Mouse (Mus musculus): ENCODE measurements at regions not wholly inside any gene's neighbourhood (a gene's known extent, or its start where the extent isn't known, plus 50 kb on each side); places are given as distances from the start of the nearest gene placed in this dataset.
A peak's percentile ranks its signal among the peaks of the same experiment; 100 is the strongest.
"Not testable (repeated sequence)": the region's sequence is repeated elsewhere in the genome, so short reads cannot be mapped to it uniquely, and the experiment has no call there.

DNA sequence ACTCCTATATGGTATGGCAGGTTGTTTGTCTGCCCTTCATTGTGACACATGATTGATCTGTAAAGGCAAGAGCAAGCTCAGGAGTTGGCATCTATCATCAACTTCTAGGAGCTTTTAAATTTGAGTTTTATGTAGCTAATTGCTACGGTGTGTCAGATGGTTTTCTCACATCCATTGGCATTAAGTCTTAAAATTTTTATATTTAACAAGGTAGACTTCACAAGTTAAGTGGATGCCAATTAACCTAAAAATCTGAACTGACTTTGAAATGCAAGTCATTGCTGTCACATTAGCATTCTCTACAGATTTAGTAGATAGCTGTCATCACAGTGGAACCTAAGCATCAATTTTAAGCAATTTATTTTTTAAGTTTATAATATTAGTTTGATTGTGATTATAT lies 345.5 kb downstream of the Hdgfl1 start:
- no peak overlapping the region for H3K27ac ChIP-seq
- WGBS = 82% methylated on average over 1 of the region's 1 CpGs
- no peak for ATAC-seq (ENCODE audit: insufficient read depth, low FRiP score, low read depth)

DNA sequence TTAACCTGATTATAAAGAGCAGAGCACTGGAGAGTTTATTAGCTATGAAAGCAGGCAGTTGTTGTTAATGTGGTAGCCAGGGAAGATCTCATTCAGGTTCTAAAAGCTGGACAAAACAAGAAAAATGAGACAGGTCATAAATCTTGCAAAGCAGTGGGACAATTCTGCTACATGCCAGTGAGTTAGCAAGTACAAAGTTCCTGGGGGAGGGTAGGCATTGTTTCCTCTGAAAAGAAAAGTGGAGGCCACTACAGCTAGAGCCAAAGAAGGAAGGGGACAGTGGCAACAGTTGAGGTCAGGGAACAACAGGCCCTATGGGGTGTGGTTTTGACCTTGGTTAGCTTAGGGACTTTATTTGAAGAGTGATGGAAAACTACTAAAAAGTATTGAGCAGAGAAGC lies 364.2 kb downstream of the Hdgfl1 start:
- Histone ChIP-seq H3K9ac (no peak overlapping the region), H3K4me3 (replicated peaks) (no peak overlapping the region), H3K4me1 (no peaks in the 10 kb centered on the region), H3K27ac (no peak overlapping the region), H3K9me3 (no peaks in the 10 kb centered on the region), H3K36me3 (no peaks in the 10 kb centered on the region), H3K27me3 (replicated peaks) (no peaks in the 10 kb centered on the region), H3K4me2 (no peak overlapping the region)
- ATAC-seq (ENCODE audit: insufficient read depth, low FRiP score, low read depth) = no peak

More for the DNA sequence above, 345.5 kb downstream of the Hdgfl1 start:
- Histone ChIP-seq H3K27me3 (replicated peaks) (no peaks in the 10 kb centered on the region), H3K9me3 (no peaks in the 10 kb centered on the region), H3K4me3 (replicated peaks) (no peak overlapping the region), H3K36me3 (no peaks in the 10 kb centered on the region), H3K9ac (no peak overlapping the region), H3K4me2 (no peak overlapping the region), H3K4me1 (no peaks in the 10 kb centered on the region)

DNA sequence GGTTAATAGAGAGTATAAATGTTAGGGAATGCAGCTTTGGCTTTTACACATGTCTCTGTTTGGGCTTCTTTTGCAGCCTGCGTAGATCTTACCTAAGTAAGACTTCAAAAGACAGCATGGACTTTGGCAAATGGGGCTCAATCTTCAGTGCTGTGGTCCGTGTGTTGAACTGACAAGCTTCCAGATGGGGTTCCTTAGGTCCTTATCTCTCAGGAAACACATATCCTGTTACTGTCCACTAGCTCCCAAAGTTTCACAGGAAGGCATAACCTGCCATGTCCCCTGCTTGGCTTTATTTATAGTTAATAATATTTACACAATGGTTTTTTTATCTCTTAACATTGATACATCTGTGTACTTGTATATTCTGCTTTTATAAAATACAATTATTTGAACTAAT lies 365.3 kb downstream of the Hdgfl1 start:
- H3K4me3 ChIP-seq (replicated peaks) = no peak overlapping the region
- H3K9ac ChIP-seq = no peak overlapping the region
- H3K27me3 ChIP-seq (replicated peaks) = no peaks in the 10 kb centered on the region
- no peak for ATAC-seq (ENCODE audit: insufficient read depth, low FRiP score, low read depth)
- H3K9me3 ChIP-seq = no peaks in the 10 kb centered on the region
- no peak overlapping the region for H3K27ac ChIP-seq
- WGBS = 49% methylated on average over 2 of the region's 2 CpGs
- no peaks in the 10 kb centered on the region for H3K4me1 ChIP-seq
- no peak overlapping the region for H3K4me2 ChIP-seq
- H3K36me3 ChIP-seq = no peaks in the 10 kb centered on the region

DNA sequence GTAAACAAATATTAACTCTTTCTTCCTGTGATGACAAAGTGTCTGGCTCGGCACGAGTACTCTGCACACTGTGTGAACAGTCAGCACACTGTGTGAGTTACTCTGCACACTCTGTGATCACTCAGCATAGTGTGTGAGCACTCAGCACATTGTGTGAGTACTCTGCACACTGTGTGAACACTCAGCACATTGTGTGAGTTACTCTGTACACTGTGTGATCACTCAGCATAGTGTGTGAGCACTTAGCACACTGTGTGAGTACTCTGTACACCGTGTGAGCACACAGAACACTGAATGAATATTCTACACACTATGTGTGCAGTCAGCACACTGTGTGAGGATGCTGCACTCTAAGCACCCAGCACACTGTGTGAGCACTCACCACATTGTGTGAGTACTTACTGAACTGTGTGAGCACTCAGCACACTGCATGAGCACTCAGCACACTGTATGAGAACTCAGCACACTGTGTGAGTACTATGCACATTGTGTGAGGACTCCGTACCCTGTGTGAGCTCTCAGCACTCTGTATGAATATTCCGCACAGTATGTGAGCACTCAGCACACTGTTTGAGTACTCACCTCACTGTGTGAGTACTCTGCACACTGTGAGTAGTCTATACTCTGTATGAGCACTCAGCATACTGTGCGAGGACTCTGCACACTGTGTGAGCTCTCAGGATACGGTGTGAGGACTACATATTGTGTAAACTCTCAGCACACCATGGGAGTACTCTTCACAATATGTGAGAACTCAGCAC lies 381.9 kb downstream of the Hdgfl1 start:
- 0 out of 2 replicates have a peak, but pooled peaks have one; percentile 43 for ATAC-seq (ENCODE audit: insufficient read depth, low FRiP score, low read depth)
- Histone ChIP-seq H3K4me2 (no peak overlapping the region), H3K36me3 (no peaks in the 10 kb centered on the region), H3K27ac (no peak overlapping the region), H3K9me3 (no peaks in the 10 kb centered on the region), H3K4me3 (replicated peaks) (no peak overlapping the region), H3K27me3 (replicated peaks) (no peaks in the 10 kb centered on the region), H3K4me1 (no peaks in the 10 kb centered on the region), H3K9ac (no peak overlapping the region)
- WGBS = 84% methylated on average over 7 of the region's 7 CpGs

DNA sequence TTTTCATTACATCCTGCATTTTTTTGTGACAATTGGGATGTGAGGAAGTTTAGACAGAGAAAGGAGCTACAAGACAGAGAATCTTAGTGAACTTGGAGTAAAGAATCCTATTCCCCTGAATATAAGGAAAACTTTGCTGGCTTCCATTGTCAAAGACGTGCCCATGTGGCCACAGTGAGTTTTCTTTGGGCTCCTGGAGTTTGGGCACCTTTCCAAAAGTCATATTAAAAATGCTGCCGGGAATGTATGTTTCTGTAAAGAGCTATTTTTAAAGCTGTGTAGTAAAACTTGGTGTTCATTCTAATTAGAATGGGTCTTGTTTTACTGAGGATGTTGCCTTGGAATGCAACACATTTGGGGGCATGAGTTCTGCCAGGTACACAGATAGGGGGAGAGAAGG lies 387.3 kb downstream of the Hdgfl1 start:
- Histone ChIP-seq H3K4me3 (replicated peaks) (no peak overlapping the region), H3K36me3 (no peaks in the 10 kb centered on the region), H3K4me1 (no peaks in the 10 kb centered on the region), H3K9ac (no peak overlapping the region), H3K9me3 (no peaks in the 10 kb centered on the region), H3K27ac (no peak overlapping the region), H3K4me2 (no peak overlapping the region), H3K27me3 (replicated peaks) (no peaks in the 10 kb centered on the region)
- 27% methylated on average over 2 of the region's 2 CpGs for WGBS
- ATAC-seq (ENCODE audit: insufficient read depth, low FRiP score, low read depth) = no peak

DNA sequence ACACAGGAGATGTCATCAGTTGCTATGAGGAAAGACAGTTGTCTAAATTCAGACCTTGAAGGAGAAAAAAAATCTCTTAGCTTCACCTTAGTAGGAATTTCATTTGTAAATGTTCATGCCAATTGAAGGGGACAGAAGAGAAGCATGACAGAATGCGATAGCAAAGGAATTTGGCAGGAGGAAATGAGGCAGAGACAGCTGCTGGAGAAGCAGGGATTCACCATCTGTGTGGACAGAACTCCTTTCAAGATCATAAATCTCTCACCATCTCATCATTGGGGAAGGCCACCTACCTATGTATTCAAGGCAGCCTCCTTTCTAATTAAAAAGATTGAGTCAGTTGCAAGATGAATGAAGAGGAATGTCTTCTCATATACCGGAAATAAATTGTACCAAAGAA lies 387.8 kb downstream of the Hdgfl1 start:
- no peak overlapping the region for H3K9ac ChIP-seq

DNA sequence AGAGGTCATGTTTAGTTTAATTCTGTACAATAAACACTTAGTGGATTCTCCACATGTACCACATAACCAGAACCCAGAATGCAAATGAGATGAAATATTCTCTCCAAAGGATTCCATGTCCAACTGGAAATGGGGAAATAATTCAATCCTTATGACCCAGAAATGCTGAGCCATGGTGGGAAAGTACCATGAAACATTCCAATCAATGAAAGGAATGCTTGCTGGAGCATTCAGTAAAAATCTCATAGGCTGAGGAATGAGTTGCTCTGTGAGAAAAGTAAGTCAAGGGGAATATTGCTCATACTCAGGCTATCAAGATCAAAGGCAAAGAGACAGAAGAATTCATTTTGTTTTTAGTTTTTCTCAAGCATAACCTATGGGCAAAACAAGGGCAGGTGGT lies 394.4 kb downstream of the Hdgfl1 start:
- H3K27ac ChIP-seq = no peak overlapping the region
- H3K4me1 ChIP-seq = no peaks in the 10 kb centered on the region
- H3K9me3 ChIP-seq = no peaks in the 10 kb centered on the region
- no peaks in the 10 kb centered on the region for H3K36me3 ChIP-seq
- no peak overlapping the region for H3K9ac ChIP-seq
- ATAC-seq (ENCODE audit: insufficient read depth, low FRiP score, low read depth) = no peak
- no peaks in the 10 kb centered on the region for H3K27me3 ChIP-seq (replicated peaks)
- H3K4me2 ChIP-seq = no peak overlapping the region
- no peak overlapping the region for H3K4me3 ChIP-seq (replicated peaks)

More for the DNA sequence above, 387.8 kb downstream of the Hdgfl1 start:
- ATAC-seq (ENCODE audit: insufficient read depth, low FRiP score, low read depth) = no peak
- no peaks in the 10 kb centered on the region for H3K9me3 ChIP-seq
- no peak overlapping the region for H3K4me3 ChIP-seq (replicated peaks)
- H3K36me3 ChIP-seq = no peaks in the 10 kb centered on the region
- no peak overlapping the region for H3K4me2 ChIP-seq
- WGBS = 58% methylated on average over 2 of the region's 2 CpGs
- H3K27ac ChIP-seq = no peak overlapping the region
- H3K4me1 ChIP-seq = no peaks in the 10 kb centered on the region
- no peaks in the 10 kb centered on the region for H3K27me3 ChIP-seq (replicated peaks)

DNA sequence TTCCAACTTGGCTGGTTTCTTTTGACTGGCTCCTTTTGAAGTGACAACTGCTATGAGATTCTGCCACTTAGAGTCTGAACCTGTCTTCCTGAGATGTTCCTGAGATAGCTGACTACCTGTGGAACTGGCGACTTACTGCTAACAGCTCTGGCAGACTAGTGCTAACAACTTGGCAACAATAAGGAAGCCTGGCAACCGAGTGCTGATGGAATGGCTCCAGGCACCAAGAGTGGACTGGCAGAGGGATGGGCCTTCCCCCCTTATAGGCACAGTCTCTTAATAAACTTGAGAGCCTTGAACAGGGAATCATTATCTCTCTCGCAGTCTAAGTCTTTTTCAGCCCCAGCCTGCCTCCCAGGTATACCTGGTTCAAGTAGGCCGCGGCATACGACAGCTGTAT lies 404.1 kb downstream of the Hdgfl1 start:
- not testable (repeated sequence) for H3K4me1 ChIP-seq; H3K27ac ChIP-seq; H3K9ac ChIP-seq; H3K9me3 ChIP-seq; H3K27me3 ChIP-seq (replicated peaks); H3K36me3 ChIP-seq; ATAC-seq (ENCODE audit: insufficient read depth, low FRiP score, low read depth); H3K4me2 ChIP-seq; H3K4me3 ChIP-seq (replicated peaks)
- 89% methylated on average over 6 of the region's 6 CpGs for WGBS

DNA sequence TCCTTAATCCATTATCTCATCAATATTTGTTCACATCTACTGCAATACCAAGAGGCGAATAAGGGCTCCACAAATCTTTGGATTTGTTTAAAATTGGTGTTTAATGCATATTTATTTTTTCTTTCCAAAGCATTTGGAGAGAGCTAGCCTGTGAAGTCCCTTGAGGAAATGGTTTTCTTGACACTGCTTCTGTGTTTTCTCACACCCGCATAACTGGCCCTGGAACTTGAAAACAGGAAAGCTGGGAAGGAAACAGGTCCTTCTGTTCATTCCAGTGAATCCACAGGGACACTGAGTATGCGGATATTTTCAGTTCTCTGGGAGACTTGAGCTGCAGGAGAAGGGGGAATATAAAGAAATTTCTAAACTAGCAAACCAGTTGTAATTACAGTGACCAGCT lies 413.6 kb downstream of the Hdgfl1 start:
- no peak overlapping the region for H3K4me3 ChIP-seq (replicated peaks)
- H3K9ac ChIP-seq = no peak overlapping the region
- H3K27me3 ChIP-seq (replicated peaks) = no peaks in the 10 kb centered on the region
- WGBS = 26% methylated on average over 3 of the region's 3 CpGs
- H3K4me1 ChIP-seq = no peaks in the 10 kb centered on the region
- ATAC-seq (ENCODE audit: insufficient read depth, low FRiP score, low read depth) = no peak
- H3K27ac ChIP-seq = no peak overlapping the region
- no peaks in the 10 kb centered on the region for H3K36me3 ChIP-seq
- no peak overlapping the region for H3K4me2 ChIP-seq
- no peaks in the 10 kb centered on the region for H3K9me3 ChIP-seq

DNA sequence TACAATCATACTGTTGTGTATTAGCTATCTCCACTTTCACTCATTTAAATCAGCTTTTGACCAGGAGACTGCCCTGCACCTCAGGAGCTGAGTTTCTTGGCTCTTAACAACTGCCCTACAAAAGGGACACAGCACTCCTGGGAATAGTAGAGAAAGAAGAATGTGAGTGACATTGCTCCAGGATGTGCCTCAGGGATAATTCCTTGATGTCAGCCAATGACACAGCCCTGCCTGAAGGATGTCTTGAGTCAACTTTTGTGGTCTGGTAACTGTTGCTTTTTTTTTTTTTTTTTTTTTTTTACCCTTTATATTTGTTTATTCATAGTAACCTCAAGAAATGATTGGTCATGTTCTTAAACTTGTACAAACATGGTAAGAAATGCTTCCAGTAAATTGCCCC lies 415.5 kb downstream of the Hdgfl1 start:
- Histone ChIP-seq H3K36me3 (no peaks in the 10 kb centered on the region), H3K9ac (no peak overlapping the region), H3K4me2 (no peak overlapping the region), H3K9me3 (no peaks in the 10 kb centered on the region), H3K27me3 (replicated peaks) (no peaks in the 10 kb centered on the region), H3K4me1 (no peaks in the 10 kb centered on the region), H3K4me3 (replicated peaks) (no peak overlapping the region), H3K27ac (no peak overlapping the region)
- no peak for ATAC-seq (ENCODE audit: insufficient read depth, low FRiP score, low read depth)

DNA sequence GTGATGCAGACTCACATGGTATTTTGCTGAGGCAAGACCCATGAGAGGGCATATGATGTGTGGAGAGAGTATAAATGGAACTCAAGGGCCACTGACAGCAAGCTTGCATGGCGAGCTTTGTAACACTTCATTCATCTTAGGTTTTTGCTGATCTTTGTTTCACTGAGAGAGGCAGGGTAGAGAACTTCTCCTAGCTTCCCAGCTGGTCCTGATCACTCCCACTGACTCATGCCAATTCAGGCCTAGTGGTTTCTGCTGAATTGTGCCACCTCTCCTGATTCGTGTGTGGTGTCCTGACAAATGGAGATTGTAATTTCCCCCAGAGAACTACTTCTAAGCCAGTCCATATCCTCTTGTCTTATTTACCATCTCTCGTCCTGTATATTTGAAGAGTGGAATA lies 419.5 kb downstream of the Hdgfl1 start:
- Histone ChIP-seq H3K27ac (no peak overlapping the region), H3K27me3 (replicated peaks) (no peaks in the 10 kb centered on the region), H3K4me3 (replicated peaks) (no peak overlapping the region), H3K4me1 (no peaks in the 10 kb centered on the region), H3K9ac (no peak overlapping the region), H3K36me3 (no peaks in the 10 kb centered on the region), H3K9me3 (no peaks in the 10 kb centered on the region), H3K4me2 (no peak overlapping the region)
- ATAC-seq (ENCODE audit: insufficient read depth, low FRiP score, low read depth) = no peak
- WGBS = 71% methylated on average over 3 of the region's 3 CpGs

DNA sequence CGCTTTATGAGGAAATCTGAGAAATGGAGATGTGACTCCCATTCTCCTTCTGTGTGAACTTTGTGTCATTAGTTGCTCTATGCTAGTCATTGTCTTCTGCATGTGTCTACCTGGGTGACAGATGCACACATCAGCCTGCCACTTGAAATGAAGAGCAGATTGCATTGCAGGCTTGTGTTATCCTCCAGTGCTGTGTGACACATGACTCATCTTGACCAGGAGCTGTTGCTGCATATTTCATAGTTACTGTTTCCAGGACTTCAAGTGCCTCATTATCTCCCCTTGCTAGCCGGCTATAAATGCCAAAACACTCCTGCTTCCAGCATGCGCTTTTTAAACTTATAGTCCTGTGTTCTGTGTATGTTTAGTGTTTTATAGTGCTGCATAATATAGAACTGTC lies 431.2 kb downstream of the Hdgfl1 start:
- 65% methylated on average over 3 of the region's 3 CpGs for WGBS
- H3K9ac ChIP-seq = no peak overlapping the region
- H3K4me3 ChIP-seq (replicated peaks) = no peak overlapping the region
- no peak for ATAC-seq (ENCODE audit: insufficient read depth, low FRiP score, low read depth)
- no peaks in the 10 kb centered on the region for H3K9me3 ChIP-seq
- no peaks in the 10 kb centered on the region for H3K4me1 ChIP-seq
- H3K4me2 ChIP-seq = no peak overlapping the region
- H3K27ac ChIP-seq = no peak overlapping the region
- no peaks in the 10 kb centered on the region for H3K27me3 ChIP-seq (replicated peaks)
- H3K36me3 ChIP-seq = no peaks in the 10 kb centered on the region

DNA sequence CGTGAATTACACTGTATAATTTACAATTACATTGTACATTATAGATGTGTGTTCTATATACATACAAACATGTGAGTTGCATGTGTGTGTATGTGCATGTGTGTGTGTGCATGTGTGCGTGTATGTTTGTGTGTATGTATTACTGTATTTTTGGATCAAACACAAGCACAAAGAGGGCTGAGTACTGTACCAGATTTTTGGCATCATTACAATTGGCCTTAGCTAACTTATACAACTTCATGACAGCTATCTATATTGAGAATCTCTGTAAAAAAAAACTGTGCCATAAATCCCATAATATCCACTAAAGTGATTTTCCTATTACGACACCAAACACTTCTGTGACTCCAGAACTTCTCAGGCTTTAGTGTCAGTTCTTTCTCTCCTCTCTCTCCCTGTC lies 444.9 kb downstream of the Hdgfl1 start:
- Histone ChIP-seq H3K27me3 (replicated peaks) (no peaks in the 10 kb centered on the region), H3K4me2 (no peak overlapping the region), H3K36me3 (no peaks in the 10 kb centered on the region), H3K27ac (no peak overlapping the region), H3K4me1 (no peaks in the 10 kb centered on the region), H3K9ac (no peak overlapping the region), H3K4me3 (replicated peaks) (no peak overlapping the region), H3K9me3 (no peaks in the 10 kb centered on the region)
- 73% methylated on average over 3 of the region's 3 CpGs for WGBS
- ATAC-seq (ENCODE audit: insufficient read depth, low FRiP score, low read depth) = no peak
